Comparison of ENCODE assay signal across 26 mouse cellular contexts in the genomic region with DNA sequence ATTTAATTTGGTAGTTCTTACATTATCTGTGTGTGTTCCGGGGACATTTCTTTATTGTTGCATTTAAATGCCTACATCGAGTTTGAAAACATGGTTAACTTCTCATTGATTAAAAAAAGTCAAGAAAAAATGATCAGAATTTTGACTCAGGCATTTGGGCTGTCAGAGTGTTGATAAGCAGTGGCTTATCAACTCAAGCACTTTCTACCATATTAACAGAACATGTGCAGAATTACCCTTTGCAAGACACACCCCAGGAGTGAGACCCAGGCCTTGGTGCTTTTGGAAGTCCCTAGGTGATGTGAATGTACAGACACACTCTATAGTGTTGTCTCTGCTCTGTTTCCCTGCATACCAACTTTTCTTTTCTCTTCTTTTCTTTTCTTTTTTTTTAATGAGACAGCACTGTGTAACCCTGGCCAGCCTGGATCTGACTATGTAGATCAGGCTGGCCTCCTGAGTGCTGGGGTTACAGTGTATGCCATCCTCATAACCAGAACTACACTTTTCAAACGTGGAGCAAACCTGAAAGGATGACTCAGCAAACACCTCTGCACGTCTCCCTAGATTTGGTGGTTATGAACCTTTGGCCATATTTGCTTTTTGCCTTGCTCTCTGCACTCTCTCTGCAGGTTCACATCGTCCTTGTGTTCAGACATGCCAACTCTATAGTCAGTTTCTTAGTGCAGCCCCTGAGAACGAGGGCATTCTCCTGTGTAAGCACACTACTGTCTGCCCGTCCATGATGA. TPM values are rescaled to one million over a fixed set of nuclear protein-coding genes. Genes with fewer than 3 reads are reported as not detected.
A peak's percentile ranks its signal among the peaks of the same experiment; 100 is the strongest.
DNase-seq lines count a peak whose midpoint lies in the region; ATAC-seq and TF ChIP-seq lines count a peak whose summit lies in the region.
"Had no signal": no experiment of that assay in that cellular context is flagged by ENCODE, and none has a peak within 500 bp of the region (broad histone marks: within the 10 kb centered on the region; RNA-seq: fewer than 3 reads in every experiment).

No protein-coding gene starts in this region.

- H3K36me3 ChIP-seq in ES-E14 (ENCODE audit: control insufficient read depth, insufficient read depth, low read length, poor library complexity, severe bottlenecking): no peaks in the 10 kb centered on the region
- H3K36me3 ChIP-seq in liver, embryonic 13.5 days: no peaks in the 10 kb centered on the region
- H3K36me3 ChIP-seq: embryonic facial prominence, embryonic 13.5 days; forebrain, embryonic 15.5 days; heart, embryonic 13.5 days; midbrain, embryonic 15.5 days; neural tube, embryonic 13.5 days had no signal

- no peaks in the 10 kb centered on the region for H3K27me3 ChIP-seq in liver, embryonic 13.5 days
- H3K27me3 ChIP-seq: embryonic facial prominence, embryonic 13.5 days; forebrain, embryonic 15.5 days; heart, embryonic 13.5 days; midbrain, embryonic 15.5 days; neural tube, embryonic 13.5 days had no signal

- in situ Hi-C loops in ES-E14 (cut with MboI; ENCODE audit: low sequenced_read_pairs in 2 of 2, unreplicated experiment in 2 of 2): no loop called here

- H3K9ac ChIP-seq in ES-E14 (ENCODE audit: insufficient read depth, low read depth, low read length, poor library complexity, severe bottlenecking): no peak overlapping the region
- no peak overlapping the region for H3K9ac ChIP-seq in liver, embryonic 13.5 days
- H3K9ac ChIP-seq: embryonic facial prominence, embryonic 13.5 days; forebrain, embryonic 15.5 days; heart, embryonic 13.5 days; hindbrain, embryonic 14.5 days; midbrain, embryonic 15.5 days; neural tube, embryonic 13.5 days had no signal

- no peak overlapping the region for H3K4me3 ChIP-seq in ES-E14 (ENCODE audit: insufficient read depth in 1 of 2, low read depth in 1 of 2, low read length in 2 of 2, poor library complexity in 1 of 2, severe bottlenecking in 1 of 2)
- no peak overlapping the region for H3K4me3 ChIP-seq in liver, embryonic 13.5 days (replicated peaks)
- H3K4me3 ChIP-seq: embryonic facial prominence, embryonic 13.5 days; forebrain, embryonic 15.5 days; heart, embryonic 13.5 days; midbrain, embryonic 15.5 days; myocyte; neural tube, embryonic 13.5 days had no signal

- ATAC-seq in erythroblast, adult 5-6 weeks (replicated peaks; ENCODE audit: low FRiP score, poor library complexity, severe bottlenecking): 0 out of 2 replicates have a peak, but pooled peaks have one; percentile 36
- ATAC-seq in liver, embryonic 13.5 days (ENCODE audit: low read depth): peak; percentile 82
- ATAC-seq in megakaryocyte-erythroid progenitor cell, adult 5-6 weeks (replicated peaks; ENCODE audit: low FRiP score, low TSS enrichment, poor library complexity, severe bottlenecking): peak; percentile 76
- ATAC-seq in monocyte, adult 5-6 weeks (replicated peaks; ENCODE audit: insufficient number of reproducible peaks, low FRiP score, low TSS enrichment, poor library complexity, severe bottlenecking): no peak
- ATAC-seq: forebrain, embryonic 15.5 days; inflammation-experienced regulatory T-cells, adult 6 months; midbrain, embryonic 15.5 days had no signal

- H3K27ac ChIP-seq in ES-E14 (ENCODE audit: insufficient read depth, low read depth, low read length, poor library complexity, severe bottlenecking): no peak overlapping the region
- H3K27ac ChIP-seq in liver, embryonic 13.5 days: peak overlapping the region; percentile 61
- H3K27ac ChIP-seq: embryonic facial prominence, embryonic 13.5 days; forebrain, embryonic 15.5 days; heart, embryonic 13.5 days; hindbrain, embryonic 14.5 days; midbrain, embryonic 15.5 days; neural tube, embryonic 13.5 days had no signal

- H3K4me2 ChIP-seq in liver, embryonic 13.5 days: peak overlapping the region; percentile 30
- H3K4me2 ChIP-seq: embryonic facial prominence, embryonic 13.5 days; forebrain, embryonic 15.5 days; heart, embryonic 13.5 days; hindbrain, embryonic 14.5 days; midbrain, embryonic 15.5 days; neural tube, embryonic 13.5 days had no signal

- peaks cover 0 to 7% of the 10 kb centered on the region in 2 experiments; a peak in 3 of 4 replicates for H3K4me1 ChIP-seq in ES-E14 (ENCODE audit: control insufficient read depth in 2 of 2, insufficient read depth in 2 of 2, low read length in 2 of 2, poor library complexity in 1 of 2)
- peaks cover 72% of the 10 kb centered on the region for H3K4me1 ChIP-seq in liver, embryonic 13.5 days (replicated peaks)

- WGBS in liver, embryonic 13.5 days (ENCODE audit: insufficient replicate concordance): 44% methylated on average over 7 of the region's 7 CpGs

- no peaks in the 10 kb centered on the region for H3K9me3 ChIP-seq in ES-E14 (ENCODE audit: control insufficient read depth, insufficient read depth, low read depth, low read length)
- H3K9me3 ChIP-seq in liver, embryonic 13.5 days (replicated peaks): no peaks in the 10 kb centered on the region
- H3K9me3 ChIP-seq: embryonic facial prominence, embryonic 13.5 days; forebrain, embryonic 15.5 days; heart, embryonic 13.5 days; midbrain, embryonic 15.5 days; neural tube, embryonic 13.5 days had no signal

- DNase-seq in ES-E14 (ENCODE audit: low read depth, low spot score): no peak
- no peak for DNase-seq in liver, embryonic 13.5 days
- DNase-seq in layer of hippocampus, adult 9-10 months (ENCODE audit: low spot score): no peak
- DNase-seq in cerebellum, adult 11 months: no peak
- DNase-seq: adrenal gland, adult 2 months; cerebellum, adult 2 months; cerebellum, postnatal 25 days; gastrocnemius, postnatal 14 days; heart, adult 18-20 months; heart, postnatal 14 days; kidney, adult 9 months; kidney, postnatal 14 days; lung, adult 2 months; lung, postnatal 36 days; thymus, postnatal 25 days had no signal

TF ChIP-seq in ES-E14, 5 proteins besides CTCF, POLR2A, EP300 and RAD21:
- no peak for TF ChIP-seq ZNF384 (IDR thresholded peaks at IDR 0.05; ENCODE audit: low read depth, low read length)
- TF ChIP-seq MAFK (IDR thresholded peaks at IDR 0.05; ENCODE audit: insufficient read depth, low read depth, low read length): peak; percentile 25; the same call in 1 of the 2 replicates

RNA-seq across cellular contexts. Expression of a gene that starts 13.3 kb away (rescaled TPM):
- 13.9 and 16.0 TPM in 2 replicates for total RNA-seq in ES-E14 (2012; rRNA removed)
- total RNA-seq in erythroblast, adult 5-6 weeks (2015; ENCODE audit: low replicate concordance): 113 and 141 TPM in 2 replicates
- 153 and 159 TPM in 2 replicates for total RNA-seq in erythroblast, adult 5-6 weeks (2017; ENCODE audit: low replicate concordance)
- polyA plus RNA-seq in liver, embryonic 13.5 days (2015; fragmentation: Nextera tagmentation; extraction: Ambion mirVana): 37.4 and 38.6 TPM in 2 replicates
- total RNA-seq in megakaryocyte-erythroid progenitor cell, adult 5-6 weeks (2014; fragmentation: Nextera tagmentation): 10.0 and 11.8 TPM in 2 replicates
- total RNA-seq in megakaryocyte-erythroid progenitor cell, adult 5-6 weeks (2017): 10.1 and 13.3 TPM in 2 replicates
- 23.4 to 29.4 TPM (median 24.9 TPM) in 3 replicates for total RNA-seq in monocyte, adult 5-6 weeks (2017)
